Mouse (Mus musculus) limb, embryonic 10.5 days (tissue): ENCODE data around the gene Dazap1. TPM values are rescaled to one million over a fixed set of nuclear protein-coding genes. Genes with fewer than 3 reads are reported as not detected.

Experiments used
- DNase-seq: peaks from one replicate; pipeline ENCODE4 v3.0.0-alpha.2; 2017; ENCODE audit warnings: low spot score
- H3K27ac ChIP-seq: fragments of 300-500 bp; sonication (generic); 2 replicates; pipeline ENCODE4 v1.5.1; 2016; ENCODE audit warnings: mild to moderate bottlenecking
- H3K27me3 ChIP-seq: fragments of 300-500 bp; sonication (generic); 2 replicates; pipeline ENCODE4 v1.6.1; 2016; ENCODE audit warnings: low read depth, mild to moderate bottlenecking; ENCODE audit not compliant: poor library complexity, severe bottlenecking
- H3K36me3 ChIP-seq: fragments of 300-500 bp; sonication (generic); 2 replicates; pipeline ENCODE4 v1.6.1; 2016; ENCODE audit warnings: mild to moderate bottlenecking, moderate library complexity
- H3K4me1 ChIP-seq: fragments of 300-500 bp; sonication (generic); 2 replicates; pipeline ENCODE4 v1.6.1; 2016
- H3K4me3 ChIP-seq: fragments of 300-500 bp; sonication (generic); 2 replicates; pipeline ENCODE4 v1.5.1; 2016; ENCODE audit warnings: mild to moderate bottlenecking, moderate library complexity
- H3K9me3 ChIP-seq: fragments of 300-500 bp; sonication (generic); replicated peaks from 2 replicates; pipeline ENCODE4 v1.6.1; 2016; ENCODE audit warnings: mild to moderate bottlenecking
- WGBS: fragments of 180-500 bp; shearing (Covaris S2); methylation state at CpG from one replicate; pipeline ENCODE4 v1.1.7; 2016; 5-methylcytosine and 5-hydroxymethylcytosine counted together
- polyA plus RNA-seq: library from polyadenylated mRNA; unstranded; fragments of >200 nt; fragmentation: Nextera tagmentation; extraction: Ambion mirVana; gene quantifications from 2 replicates; pipeline ENCODE4 v1.2.1, GENCODE M21; 2016

Gene Dazap1
- polyA plus RNA-seq, 1 experiment from 2014 or later, result 66.2 TPM

DNA sequence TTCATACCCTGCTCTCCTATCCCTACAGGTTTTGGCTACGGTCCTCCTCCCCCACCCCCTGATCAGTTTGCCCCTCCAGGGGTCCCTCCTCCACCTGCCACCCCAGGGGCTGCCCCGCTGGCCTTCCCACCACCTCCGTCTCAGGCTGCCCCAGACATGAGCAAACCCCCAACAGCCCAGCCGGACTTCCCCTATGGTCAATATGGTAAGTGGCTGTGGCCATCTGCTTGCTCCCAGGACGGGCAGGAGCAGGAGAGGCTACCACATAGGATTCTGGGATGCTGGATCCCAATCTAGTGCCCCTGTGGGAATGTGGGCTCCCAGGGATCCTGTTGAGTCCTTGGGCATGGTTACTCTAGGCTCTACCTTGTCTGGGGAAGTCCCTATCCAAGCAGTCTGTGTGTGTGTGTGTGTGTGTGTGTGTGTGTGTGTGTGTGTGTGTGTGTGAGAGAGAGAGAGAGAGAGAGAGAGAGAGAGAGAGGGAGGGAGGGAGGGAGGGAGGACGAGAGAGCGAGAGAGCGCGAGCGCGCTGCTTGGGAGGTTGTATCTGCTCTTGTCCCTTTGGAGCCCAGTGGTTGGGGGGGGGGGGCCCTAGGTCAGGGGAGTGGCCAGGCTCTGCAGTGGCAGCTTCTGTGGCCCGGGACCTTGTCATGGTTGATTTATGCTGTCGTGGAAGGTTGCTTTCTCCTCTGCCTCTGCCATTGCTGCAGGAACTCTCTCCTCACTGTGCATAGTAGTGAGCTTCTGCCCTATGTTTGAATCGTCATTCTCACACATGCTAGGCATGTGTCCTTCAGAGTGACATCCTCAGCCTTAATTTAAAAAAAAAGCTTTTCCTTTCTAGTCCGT, 24.2 kb downstream of the Dazap1 start:
- peaks cover 91% of the 10 kb centered on the region for H3K36me3 ChIP-seq
- 0 out of 2 replicates have a peak overlapping the region, but pooled peaks have one; percentile 14 for H3K27ac ChIP-seq
- DNase-seq, result no peak
- WGBS, result 75% methylated on average over 9 of the region's 15 CpGs
- H3K4me1 ChIP-seq, result peaks cover 14% of the 10 kb centered on the region; the same call in 1 of the 2 replicates
- no peak overlapping the region for H3K4me3 ChIP-seq
- H3K27me3 ChIP-seq, result no peaks in the 10 kb centered on the region
- H3K9me3 ChIP-seq, result no peaks in the 10 kb centered on the region

DNA sequence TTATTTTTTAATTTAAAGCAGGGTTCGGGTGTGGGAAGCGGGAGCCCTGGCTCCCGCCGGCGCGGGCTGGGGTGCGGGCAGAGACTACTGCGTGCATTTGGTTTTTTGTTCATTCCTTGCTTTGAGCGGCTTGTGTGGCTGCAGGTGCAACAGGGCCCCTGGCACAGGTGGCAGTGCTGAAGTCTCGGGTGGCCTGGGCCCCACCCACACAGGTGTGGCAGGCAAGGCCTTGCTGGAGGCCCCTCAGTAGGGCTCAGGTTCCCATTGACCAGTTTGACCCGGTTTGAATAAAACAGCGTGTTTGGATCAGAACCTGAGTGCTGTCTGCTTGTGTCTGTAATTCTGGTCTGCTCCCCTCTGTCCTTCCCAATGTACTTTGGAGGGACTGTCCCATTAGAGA, 26.8 kb downstream of the Dazap1 start:
- H3K4me1 ChIP-seq, result peaks cover 14% of the 10 kb centered on the region; the same call in 1 of the 2 replicates
- H3K9me3 ChIP-seq, result no peaks in the 10 kb centered on the region
- no peaks in the 10 kb centered on the region for H3K27me3 ChIP-seq
- no peak overlapping the region for H3K4me3 ChIP-seq
- no peak overlapping the region for H3K27ac ChIP-seq
- H3K36me3 ChIP-seq, result peaks cover 65% of the 10 kb centered on the region
- DNase-seq, result no peak
- 95% methylated on average over 12 of the region's 12 CpGs for WGBS

DNA sequence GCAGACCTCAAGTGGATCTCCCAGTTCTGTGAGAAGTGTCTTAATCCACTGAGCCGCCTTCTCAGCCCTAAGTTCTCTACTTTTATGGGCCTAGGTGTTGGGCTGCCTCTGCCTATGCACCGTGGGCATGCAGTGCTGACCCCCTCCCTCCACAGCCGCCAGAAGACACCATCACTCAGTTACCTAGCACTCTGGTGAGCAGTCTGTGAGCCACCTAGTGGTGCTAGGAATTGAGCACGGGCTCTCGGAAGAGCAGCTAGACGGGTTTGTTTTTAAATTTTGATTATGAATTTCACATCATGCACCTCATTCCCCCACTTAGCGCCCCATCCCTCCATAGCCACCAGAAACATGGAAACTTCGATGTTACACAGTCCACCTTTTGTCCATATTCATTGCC, 27.4 kb downstream of the Dazap1 start:
- 66% methylated on average over 8 of the region's 8 CpGs for WGBS
- Histone ChIP-seq H3K36me3 (peaks cover 65% of the 10 kb centered on the region), H3K4me3 (no peak overlapping the region), H3K27ac (no peak overlapping the region), H3K9me3 (no peaks in the 10 kb centered on the region), H3K4me1 (peaks cover 19% of the 10 kb centered on the region), H3K27me3 (no peaks in the 10 kb centered on the region)
- DNase-seq, result no peak

DNA sequence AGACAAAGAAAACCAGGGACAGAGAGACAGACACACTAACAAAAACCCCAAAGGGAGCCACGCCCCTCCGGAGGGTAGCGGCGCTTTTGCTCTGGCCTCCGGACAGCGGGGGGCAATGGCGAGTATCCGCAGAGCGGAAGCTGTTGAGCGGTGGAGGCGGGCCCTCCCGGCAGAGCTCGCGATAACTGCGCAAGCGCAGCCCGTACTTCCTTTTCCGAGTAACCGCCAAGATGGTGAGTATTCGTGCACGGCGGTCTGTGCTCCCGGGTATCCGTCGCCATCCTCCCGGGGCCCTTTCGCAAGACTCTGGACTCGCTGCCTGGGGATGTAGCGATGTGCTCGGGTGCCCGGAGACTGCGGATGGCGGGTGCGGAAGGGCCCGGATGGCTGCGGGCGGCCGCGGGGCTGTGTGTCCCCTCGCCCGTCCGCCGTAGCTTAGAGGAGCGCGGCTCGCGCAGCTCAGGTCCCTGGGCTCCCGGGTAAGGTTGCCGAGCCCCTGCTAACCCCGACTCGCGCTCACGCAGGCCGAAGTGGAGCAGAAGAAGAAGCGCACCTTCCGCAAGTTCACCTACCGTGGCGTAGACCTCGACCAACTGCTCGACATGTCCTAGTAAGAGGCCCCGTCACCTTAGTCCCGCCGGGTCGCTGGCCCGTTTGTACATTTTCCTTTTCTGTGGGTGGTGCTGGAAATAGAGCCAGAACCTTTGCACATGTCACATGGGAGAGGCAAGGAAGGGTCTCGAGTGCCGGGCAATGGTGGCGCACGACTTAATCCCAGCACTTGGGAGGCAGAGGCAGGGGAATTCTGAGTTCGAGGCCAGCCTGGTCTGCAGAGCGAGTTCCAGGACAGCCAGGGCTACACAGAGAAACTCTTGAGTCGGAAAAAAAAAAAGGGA, 31.2 kb downstream of the Dazap1 start, which contains the start of gene Rps15:
Gene Rps15, plus strand, starts transcription at position 203 of the 896 bp plus-strand sequence.
- Histone ChIP-seq H3K27ac (peak within 1 kb of the TSS; percentile 98), H3K4me3 (peak within 1 kb of the TSS; percentile 83), H3K27me3 (peaks cover 14% of the 10 kb centered on the region), H3K9me3 (no peaks in the 10 kb centered on the region), H3K4me1 (peaks cover 47% of the 10 kb centered on the region), H3K36me3 (peaks cover 42% of the 10 kb centered on the region)
- WGBS, result under 1% methylated on average over 72 of the region's 72 CpGs
- peak; percentile 97 for DNase-seq

DNA sequence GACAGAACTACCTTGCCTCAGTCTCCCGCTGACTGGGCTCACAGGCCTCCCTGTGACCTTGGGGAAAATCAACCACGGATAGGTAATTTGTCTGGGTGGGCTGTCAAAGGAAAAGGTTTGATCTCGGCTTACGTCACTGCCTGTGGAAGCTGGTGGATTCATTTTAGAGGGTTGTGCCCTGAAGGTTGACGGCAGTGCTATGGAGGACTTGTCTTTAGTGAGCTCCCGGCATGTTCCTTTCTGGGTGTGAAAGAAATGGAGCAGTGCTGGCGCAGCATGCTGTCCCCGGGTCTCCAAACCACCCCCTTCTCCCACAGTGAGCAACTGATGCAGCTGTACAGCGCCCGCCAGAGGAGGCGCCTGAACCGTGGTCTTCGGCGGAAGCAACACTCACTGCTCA, 32.0 kb downstream of the Dazap1 start:
- no peak for DNase-seq
- Histone ChIP-seq H3K4me3 (peak overlapping the region; percentile 83), H3K4me1 (peaks cover 47% of the 10 kb centered on the region), H3K27ac (peak overlapping the region; percentile 98), H3K27me3 (peaks cover 22% of the 10 kb centered on the region), H3K36me3 (peaks cover 34% of the 10 kb centered on the region), H3K9me3 (no peaks in the 10 kb centered on the region)
- WGBS, result 29% methylated on average over 14 of the region's 14 CpGs

DNA sequence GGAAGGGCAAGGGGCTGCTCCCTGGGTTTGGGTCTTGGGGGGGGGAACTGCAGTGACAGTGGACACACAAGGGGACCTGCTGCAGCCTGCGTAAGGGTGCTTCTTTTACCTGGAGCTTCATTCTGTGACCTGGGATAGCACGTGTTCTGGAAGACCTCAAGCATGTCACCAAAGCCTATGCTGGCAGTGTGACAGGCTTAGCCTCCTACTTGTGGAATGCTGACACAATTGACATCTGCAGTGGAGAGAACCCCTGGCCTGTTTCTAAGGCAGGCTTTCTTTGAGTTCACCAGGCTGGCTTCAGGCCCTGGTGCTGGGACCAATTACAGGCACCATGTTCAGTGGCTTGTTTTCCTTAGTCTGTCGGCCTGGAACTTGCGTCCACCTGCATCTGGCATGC, 33.0 kb downstream of the Dazap1 start:
- H3K9me3 ChIP-seq, result no peaks in the 10 kb centered on the region
- peaks cover 32% of the 10 kb centered on the region for H3K27me3 ChIP-seq
- no peak overlapping the region for H3K27ac ChIP-seq
- no peak for DNase-seq
- peaks cover 55% of the 10 kb centered on the region for H3K4me1 ChIP-seq
- WGBS, result 77% methylated on average over 4 of the region's 4 CpGs
- H3K4me3 ChIP-seq, result peak overlapping the region; percentile 83
- peaks cover 24% of the 10 kb centered on the region for H3K36me3 ChIP-seq

DNA sequence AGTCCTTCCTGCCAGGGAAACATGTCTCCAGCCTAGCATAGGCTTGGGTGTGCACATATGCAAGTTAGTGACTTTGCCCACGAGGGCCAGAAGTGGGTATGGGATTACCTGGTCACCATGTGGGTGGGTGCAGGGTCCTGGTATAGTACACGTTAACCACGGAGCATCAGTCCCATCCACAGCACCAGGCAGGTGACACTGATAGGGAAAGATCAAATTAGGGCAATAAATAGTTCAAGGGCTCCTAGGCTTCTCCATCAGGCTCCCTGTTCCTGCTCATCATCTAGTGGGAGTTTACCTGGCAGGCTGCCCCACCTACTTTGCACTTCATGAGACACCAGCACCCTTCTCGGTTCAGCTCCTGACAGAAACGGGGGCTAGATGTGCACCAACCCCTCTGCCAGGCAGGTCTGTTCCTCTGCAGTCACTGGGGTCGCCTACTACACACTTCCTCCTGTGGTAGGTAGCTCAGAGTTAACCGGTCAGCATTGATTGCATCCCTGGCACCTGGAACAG, 33.6 kb downstream of the Dazap1 start:
- peaks cover 22% of the 10 kb centered on the region for H3K36me3 ChIP-seq
- no peaks in the 10 kb centered on the region for H3K9me3 ChIP-seq
- DNase-seq, result no peak
- no peak overlapping the region for H3K27ac ChIP-seq
- 41% methylated on average over 7 of the region's 7 CpGs for WGBS
- peaks cover 37% of the 10 kb centered on the region for H3K27me3 ChIP-seq
- H3K4me3 ChIP-seq, result peak overlapping the region; percentile 83; the same call in 1 of the 2 replicates
- H3K4me1 ChIP-seq, result peaks cover 58% of the 10 kb centered on the region

DNA sequence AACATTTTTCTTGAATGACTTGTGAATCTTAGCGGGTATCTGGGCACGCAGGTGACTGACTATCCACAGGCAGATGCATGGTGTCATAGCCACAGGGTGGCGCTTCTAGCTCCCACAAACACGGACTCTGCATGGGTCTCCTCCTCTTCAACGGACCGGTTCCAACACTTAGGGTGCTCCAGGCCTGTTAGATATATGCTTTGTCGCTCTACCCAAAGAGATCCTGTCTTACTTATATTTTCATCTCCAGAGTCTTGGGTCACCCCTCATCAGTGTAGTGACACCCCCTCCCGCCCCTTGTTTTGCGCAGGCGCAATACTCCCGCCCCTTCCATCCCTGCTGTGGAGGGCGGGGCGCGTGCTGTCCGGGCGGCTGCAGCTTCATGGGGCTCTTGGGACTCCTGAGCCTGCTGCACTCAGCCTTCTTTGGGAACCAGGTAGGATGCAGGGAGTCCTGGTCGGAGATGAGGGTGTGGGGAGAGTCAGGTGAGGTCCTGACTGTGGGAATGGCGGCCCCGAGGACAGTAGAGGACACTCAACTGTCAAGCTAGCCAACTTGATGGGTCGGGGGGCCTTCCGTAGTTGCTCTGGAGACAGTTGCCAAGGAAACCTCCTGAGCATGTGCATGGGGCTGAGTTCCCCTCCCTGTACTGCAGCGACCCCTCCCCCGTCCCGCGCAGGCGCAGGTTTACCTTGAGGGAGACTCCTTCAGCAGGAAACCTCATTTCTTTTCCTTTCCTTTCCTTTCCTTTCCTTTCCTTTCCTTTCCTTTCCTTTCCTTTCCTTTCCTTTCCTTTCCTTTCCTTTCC, 34.5 kb downstream of the Dazap1 start, which contains the start of gene Apc2:
Gene Apc2, plus strand, starts transcription at position 360 of the 808 bp plus-strand sequence.
- Histone ChIP-seq H3K4me1 (peaks cover 58% of the 10 kb centered on the region), H3K27ac (peak within 1 kb of the TSS; percentile 66; the same call in 1 of the 2 replicates), H3K9me3 (no peaks in the 10 kb centered on the region), H3K36me3 (peaks cover 22% of the 10 kb centered on the region), H3K27me3 (peaks cover 47% of the 10 kb centered on the region), H3K4me3 (peak within 1 kb of the TSS; percentile 50)
- 2% methylated on average over 26 of the region's 26 CpGs for WGBS
- peak; percentile 78 for DNase-seq

DNA sequence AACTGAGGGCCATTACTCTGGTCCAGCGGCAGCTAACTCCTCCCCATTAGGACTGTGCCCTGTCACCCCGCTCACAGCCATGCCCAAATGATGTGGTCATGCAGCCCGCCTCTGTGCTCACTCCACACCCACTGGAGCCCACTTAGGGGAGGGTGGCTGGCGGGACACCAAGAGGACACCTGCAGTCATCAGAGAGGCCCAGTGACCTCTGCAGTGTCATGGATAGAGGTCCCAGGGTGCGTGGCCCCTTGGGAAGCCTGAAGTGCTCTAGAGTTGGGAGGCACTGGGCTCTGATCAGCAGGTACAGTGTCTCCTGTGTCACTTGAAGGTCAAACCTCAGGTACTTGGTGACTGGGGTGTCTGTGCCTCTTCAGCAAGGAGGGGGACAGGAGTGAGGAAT, 35.5 kb downstream of the Dazap1 start:
- WGBS, result 85% methylated on average over 5 of the region's 5 CpGs
- peaks cover 22% of the 10 kb centered on the region for H3K36me3 ChIP-seq
- H3K9me3 ChIP-seq, result no peaks in the 10 kb centered on the region
- H3K4me3 ChIP-seq, result no peak overlapping the region
- no peak for DNase-seq
- no peak overlapping the region for H3K27ac ChIP-seq
- H3K4me1 ChIP-seq, result peaks cover 60% of the 10 kb centered on the region
- H3K27me3 ChIP-seq, result peaks cover 57% of the 10 kb centered on the region

DNA sequence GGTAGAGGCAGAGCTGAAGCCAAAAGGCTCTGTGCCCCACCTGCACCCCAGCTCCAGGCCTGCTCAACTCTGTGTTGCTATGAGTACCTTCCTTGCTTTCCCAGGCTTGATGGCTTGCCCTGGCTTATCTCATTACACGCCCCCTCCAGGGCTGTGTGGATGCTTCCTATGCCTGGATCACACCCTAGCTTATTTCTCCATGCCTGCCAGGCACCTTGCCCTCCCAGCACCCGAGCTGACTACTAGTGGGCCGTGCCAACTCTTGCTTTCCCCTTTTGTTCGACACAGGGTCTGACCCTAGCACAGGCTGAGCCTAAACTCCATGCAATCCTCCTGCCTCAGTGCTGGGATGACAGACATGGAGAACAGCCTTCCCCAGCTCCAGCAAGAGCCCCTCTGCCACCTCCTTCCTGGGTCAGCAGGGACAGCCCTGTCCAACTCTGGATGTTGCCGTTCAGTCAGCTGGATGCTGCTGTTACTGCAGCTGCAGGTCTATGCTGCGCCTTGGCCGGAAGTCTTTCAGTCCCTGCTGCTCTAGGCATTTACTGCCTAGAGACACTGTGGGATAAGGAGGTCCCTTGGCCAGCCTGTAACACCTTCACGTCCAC, 36.3 kb downstream of the Dazap1 start:
- H3K4me3 ChIP-seq, result no peak overlapping the region
- 72% methylated on average over 8 of the region's 8 CpGs for WGBS
- no peak overlapping the region for H3K27ac ChIP-seq
- H3K27me3 ChIP-seq, result peaks cover 65% of the 10 kb centered on the region
- H3K36me3 ChIP-seq, result peaks cover 25% of the 10 kb centered on the region
- peaks cover 64% of the 10 kb centered on the region for H3K4me1 ChIP-seq
- no peaks in the 10 kb centered on the region for H3K9me3 ChIP-seq
- no peak for DNase-seq

DNA sequence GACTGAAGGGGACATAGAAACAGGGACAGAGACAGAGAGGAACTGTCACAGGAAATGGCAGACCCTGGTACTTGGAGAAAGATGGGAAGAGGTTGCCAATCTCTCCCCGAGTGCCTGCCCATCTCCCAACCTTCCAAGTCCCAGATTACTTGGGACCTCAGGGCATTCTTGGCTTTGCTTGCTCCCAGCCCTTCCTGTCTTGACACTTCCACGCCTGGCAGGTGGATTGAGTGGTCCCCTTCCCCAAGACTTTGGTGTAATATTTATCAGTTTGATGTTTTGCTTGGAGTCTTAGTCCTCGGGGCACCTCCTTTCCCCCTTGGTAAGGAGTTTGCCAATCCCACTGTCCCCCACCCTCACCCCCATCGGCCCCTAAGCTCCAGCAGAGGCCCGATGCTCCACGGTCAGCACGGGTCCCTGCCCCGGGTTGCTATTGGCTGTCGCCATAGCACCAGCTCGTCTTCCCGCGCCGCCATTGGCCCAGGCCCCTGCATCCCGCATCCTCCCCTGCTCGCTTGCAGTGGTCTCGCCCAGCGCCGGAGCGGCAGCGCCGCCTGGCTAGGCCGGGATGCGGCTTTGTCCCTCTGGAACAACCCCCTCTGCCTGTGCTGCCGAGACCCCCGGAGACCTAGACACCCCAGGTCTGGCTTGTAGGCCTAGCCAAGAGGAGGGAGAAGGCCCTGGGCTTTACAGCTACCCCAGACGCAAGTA, 37.4 kb downstream of the Dazap1 start:
- WGBS, result 5% methylated on average over 26 of the region's 26 CpGs
- Histone ChIP-seq H3K4me1 (peaks cover 58% of the 10 kb centered on the region), H3K36me3 (peaks cover 18% of the 10 kb centered on the region), H3K9me3 (no peaks in the 10 kb centered on the region), H3K27ac (peak overlapping the region; percentile 84), H3K27me3 (peaks cover 76% of the 10 kb centered on the region), H3K4me3 (peak overlapping the region; percentile 56)
- peak; percentile 89 for DNase-seq
